Mouse (Mus musculus) adrenal gland, postnatal 25 days (tissue): Measurements from ENCODE around the gene Zfand5. TPM values are rescaled to one million over a fixed set of nuclear protein-coding genes. Genes with fewer than 3 reads are reported as not detected.

Experiments
- DNase-seq: peaks from one replicate; pipeline ENCODE4 v3.0.0; 2021; ENCODE audit warnings: mixed read lengths
- total RNA-seq: library from RNA; stranded (reverse); gene quantifications from 2 replicates; pipeline ENCODE4 v1.2.3, GENCODE M21; 2021

The Zfand5 gene
- total RNA-seq, 1 experiment from 2014 or later: 181 TPM

GRCm38 (mm10) chr19:21329770-21330169 is 57.7 kb downstream of the Zfand5 start:
- DNase-seq: peak; percentile 38

DNA sequence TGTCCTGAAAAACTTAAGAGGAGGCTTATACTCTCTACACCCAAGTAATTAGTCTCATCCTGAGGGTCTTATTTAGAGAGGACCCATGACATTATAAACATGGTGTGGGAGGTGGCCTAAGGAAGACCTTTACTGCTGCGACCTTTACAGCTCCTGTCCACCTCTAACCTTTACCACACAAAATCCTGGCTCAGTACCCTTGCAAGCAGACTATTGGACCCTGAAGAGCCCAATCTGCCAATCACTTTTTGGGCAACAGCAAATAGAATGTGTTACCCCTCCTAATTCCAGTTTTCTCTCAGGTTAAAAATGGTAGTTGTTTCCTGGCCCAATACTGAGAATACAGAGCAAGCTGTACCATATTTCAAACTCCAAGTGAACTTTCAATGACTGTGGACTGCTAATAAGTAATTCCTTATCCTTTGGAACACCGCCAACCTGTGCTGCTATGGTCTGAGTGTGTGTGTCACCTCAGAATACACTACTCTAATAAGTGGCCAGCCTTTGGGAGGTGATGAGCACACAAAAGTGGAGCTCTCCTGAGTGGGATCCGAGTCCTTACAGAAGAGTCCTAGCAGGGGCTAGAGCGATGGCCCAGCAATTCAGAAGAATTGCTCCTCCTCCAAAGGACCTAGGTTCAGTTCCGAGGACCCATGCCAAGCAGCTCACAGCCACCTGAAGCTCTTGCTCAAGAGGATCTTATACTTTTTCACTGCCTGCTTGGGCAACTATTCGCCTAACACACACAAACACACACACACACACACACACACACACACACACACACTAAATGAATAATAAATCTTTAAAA is 58.4 kb downstream of the Zfand5 start:
- no peak for DNase-seq

DNA sequence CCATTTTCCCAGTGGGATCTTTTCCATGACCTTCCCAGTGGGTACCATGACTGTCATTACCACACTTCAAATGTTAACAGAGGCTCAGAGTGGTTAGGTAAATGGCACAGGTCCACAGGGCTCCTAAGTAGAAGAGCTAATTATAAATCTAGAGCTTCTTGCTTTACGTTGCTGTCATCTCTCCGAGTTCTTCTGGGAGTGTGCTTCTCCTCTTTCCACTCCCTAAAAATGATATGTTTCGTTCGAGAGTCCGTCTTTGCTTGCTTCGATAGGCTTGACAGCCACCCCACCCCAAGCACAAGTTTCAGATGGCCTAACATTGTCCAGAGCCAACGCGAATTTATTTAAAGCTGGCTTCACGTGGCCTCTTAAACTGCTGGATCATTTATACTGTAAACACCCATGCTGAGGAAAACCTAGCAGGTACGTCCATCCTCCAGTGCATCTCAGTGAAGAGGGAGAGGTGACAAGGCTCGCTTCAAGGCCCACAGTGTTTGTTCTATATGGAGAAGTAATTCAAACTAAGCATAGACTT is 59.6 kb downstream of the Zfand5 start:
- no peak for DNase-seq

Other genes with a start within 250 kb of the Zfand5 start
- 14.6 and 22.7 TPM in 2 replicates for gene Gda, start 201.2 kb downstream of the Zfand5 start, total RNA-seq